Mouse (Mus musculus): Measurements from ENCODE around the gene Ghr. TPM values are rescaled to one million over a fixed set of nuclear protein-coding genes. Genes with fewer than 3 reads are reported as not detected.

Gene Ghr
- polyA plus RNA-seq, 1 experiment from 2014 or later = 5.9 TPM

DNA sequence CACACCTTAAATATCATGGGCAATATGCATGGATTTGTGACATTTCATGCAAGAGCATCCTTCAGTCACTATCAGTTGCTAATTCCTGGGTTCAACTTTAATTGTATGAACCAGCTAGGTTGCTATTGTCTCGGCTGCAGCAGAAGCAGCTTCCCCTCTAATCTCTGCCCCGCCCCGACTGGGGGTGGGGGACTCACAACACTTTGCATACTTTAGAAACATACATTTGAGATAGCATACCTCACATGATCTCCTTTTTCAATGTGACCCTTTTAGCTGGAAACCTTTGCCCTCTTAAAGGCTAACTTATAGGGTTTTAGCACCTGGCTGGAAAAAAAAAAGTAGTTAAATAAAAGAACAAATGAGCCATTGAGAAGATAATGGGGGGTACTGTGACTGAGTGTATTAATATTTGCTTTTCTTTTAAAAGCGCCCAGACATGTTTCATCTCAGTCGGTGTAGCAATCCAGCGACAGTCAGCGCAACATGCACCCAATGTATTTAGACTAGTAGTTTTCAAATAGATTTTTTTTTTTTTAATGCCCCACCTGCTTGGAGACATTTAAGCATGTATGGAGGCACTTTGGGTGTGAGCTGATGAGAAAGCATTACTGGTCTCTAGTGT lies 137.9 kb downstream of the Ghr start:
- H3K4me2 ChIP-seq (ENCODE audit: low read length) = no peak overlapping the region
- DNase-seq (ENCODE audit: low spot score) (no peak), ATAC-seq (no peak)
- H3K4me3 ChIP-seq (ENCODE audit: low read depth, low read length) = no peak overlapping the region
- no peak overlapping the region for H3K9ac ChIP-seq (ENCODE audit: low read length)
- H3K9me3 ChIP-seq (replicated peaks; ENCODE audit: control insufficient read depth, low read length) = no peaks in the 10 kb centered on the region
- H3K27me3 ChIP-seq (replicated peaks; ENCODE audit: control insufficient read depth, insufficient read depth, low read length) = no peaks in the 10 kb centered on the region
- H3K36me3 ChIP-seq (ENCODE audit: control insufficient read depth, insufficient read depth, low read length) = no peaks in the 10 kb centered on the region
- H3K27ac ChIP-seq (ENCODE audit: low read depth, low read length) = no peak overlapping the region
- WGBS = 79% methylated on average over 7 of the region's 7 CpGs
- H3K4me1 ChIP-seq (ENCODE audit: control insufficient read depth, insufficient read depth, low read length) = no peaks in the 10 kb centered on the region

DNA sequence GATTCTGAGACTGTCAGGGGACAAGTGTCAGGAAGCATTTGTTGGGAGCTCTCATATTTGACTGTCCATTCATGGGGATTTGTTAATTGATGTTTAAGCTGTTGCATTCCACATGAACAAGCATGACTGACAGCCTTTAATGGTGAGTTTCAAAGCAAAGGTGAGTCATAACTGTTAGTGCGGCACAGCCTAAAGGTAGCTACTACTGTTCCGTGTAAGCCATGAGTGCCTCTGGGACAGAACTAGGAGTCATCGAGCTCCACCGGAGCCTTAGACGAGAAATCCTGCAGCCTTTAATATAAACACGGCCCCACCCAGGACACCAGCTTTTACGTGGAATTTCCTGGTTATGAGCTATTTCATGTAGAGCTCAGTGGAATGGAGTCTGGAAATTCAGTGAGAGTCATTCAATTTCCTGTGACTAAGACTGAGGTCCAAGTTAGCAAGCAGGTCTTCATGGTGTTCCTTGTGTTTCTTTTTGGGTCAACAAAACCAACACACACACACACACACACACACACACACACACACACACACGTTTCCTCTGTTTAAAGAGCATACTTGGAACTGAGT lies 138.8 kb downstream of the Ghr start:
- 84% methylated on average over 8 of the region's 8 CpGs for WGBS
- ATAC-seq (no peak), DNase-seq (ENCODE audit: low spot score) (no peak)
- no peak overlapping the region for H3K4me3 ChIP-seq (ENCODE audit: low read depth, low read length)
- no peaks in the 10 kb centered on the region for H3K4me1 ChIP-seq (ENCODE audit: control insufficient read depth, insufficient read depth, low read length)
- H3K9ac ChIP-seq (ENCODE audit: low read length) = no peak overlapping the region
- no peak overlapping the region for H3K4me2 ChIP-seq (ENCODE audit: low read length)
- no peaks in the 10 kb centered on the region for H3K27me3 ChIP-seq (replicated peaks; ENCODE audit: control insufficient read depth, insufficient read depth, low read length)
- H3K27ac ChIP-seq (ENCODE audit: low read depth, low read length) = no peak overlapping the region
- H3K36me3 ChIP-seq (ENCODE audit: control insufficient read depth, insufficient read depth, low read length) = no peaks in the 10 kb centered on the region
- no peaks in the 10 kb centered on the region for H3K9me3 ChIP-seq (replicated peaks; ENCODE audit: control insufficient read depth, low read length)

- 54% methylated on average over 4 of the region's 4 CpGs for WGBS
- H3K4me1 ChIP-seq (ENCODE audit: control insufficient read depth, insufficient read depth, low read length) = no peaks in the 10 kb centered on the region
- H3K9ac ChIP-seq (ENCODE audit: low read length) = no peak overlapping the region
- H3K4me2 ChIP-seq (ENCODE audit: low read length) = no peak overlapping the region
- H3K27me3 ChIP-seq (replicated peaks; ENCODE audit: control insufficient read depth, insufficient read depth, low read length) = no peaks in the 10 kb centered on the region
- ATAC-seq = peak; percentile 48; the same call in 1 of the 2 replicates
- DNase-seq (ENCODE audit: low spot score) = peak; percentile 34
- H3K9me3 ChIP-seq (replicated peaks; ENCODE audit: control insufficient read depth, low read length) = no peaks in the 10 kb centered on the region
- no peaks in the 10 kb centered on the region for H3K36me3 ChIP-seq (ENCODE audit: control insufficient read depth, insufficient read depth, low read length)
- H3K4me3 ChIP-seq (ENCODE audit: low read depth, low read length) = no peak overlapping the region
- H3K27ac ChIP-seq (ENCODE audit: low read depth, low read length) = no peak overlapping the region
These were observed 141.6 kb downstream of the Ghr start for GRCm38 (mm10) chr15:3441506-3442286.

GRCm38 (mm10) chr15:3437381-3437780 lies 145.9 kb downstream of the Ghr start:
- no peaks in the 10 kb centered on the region for H3K4me1 ChIP-seq (ENCODE audit: control insufficient read depth, insufficient read depth, low read length)

GRCm38 (mm10) chr15:3435637-3436036 lies 147.7 kb downstream of the Ghr start:
- WGBS = 77% methylated on average over 4 of the region's 4 CpGs
- Histone ChIP-seq H3K9ac (ENCODE audit: low read length) (no peak overlapping the region), H3K4me2 (ENCODE audit: low read length) (no peak overlapping the region), H3K9me3 (replicated peaks; ENCODE audit: control insufficient read depth, low read length) (no peaks in the 10 kb centered on the region), H3K27me3 (replicated peaks; ENCODE audit: control insufficient read depth, insufficient read depth, low read length) (no peaks in the 10 kb centered on the region), H3K27ac (ENCODE audit: low read depth, low read length) (no peak overlapping the region), H3K36me3 (ENCODE audit: control insufficient read depth, insufficient read depth, low read length) (no peaks in the 10 kb centered on the region), H3K4me1 (ENCODE audit: control insufficient read depth, insufficient read depth, low read length) (no peaks in the 10 kb centered on the region), H3K4me3 (ENCODE audit: low read depth, low read length) (no peak overlapping the region)
- DNase-seq (ENCODE audit: low spot score) (no peak), ATAC-seq (no peak)

More at GRCm38 (mm10) chr15:3437381-3437780, 145.9 kb downstream of the Ghr start:
- Histone ChIP-seq H3K4me2 (ENCODE audit: low read length) (no peak overlapping the region), H3K4me3 (ENCODE audit: low read depth, low read length) (no peak overlapping the region), H3K36me3 (ENCODE audit: control insufficient read depth, insufficient read depth, low read length) (no peaks in the 10 kb centered on the region), H3K27ac (ENCODE audit: low read depth, low read length) (no peak overlapping the region), H3K27me3 (replicated peaks; ENCODE audit: control insufficient read depth, insufficient read depth, low read length) (no peaks in the 10 kb centered on the region), H3K9me3 (replicated peaks; ENCODE audit: control insufficient read depth, low read length) (no peaks in the 10 kb centered on the region), H3K9ac (ENCODE audit: low read length) (no peak overlapping the region)
- ATAC-seq = no peak
- WGBS = 76% methylated on average over 3 of the region's 3 CpGs
- no peak for DNase-seq (ENCODE audit: low spot score)

DNA sequence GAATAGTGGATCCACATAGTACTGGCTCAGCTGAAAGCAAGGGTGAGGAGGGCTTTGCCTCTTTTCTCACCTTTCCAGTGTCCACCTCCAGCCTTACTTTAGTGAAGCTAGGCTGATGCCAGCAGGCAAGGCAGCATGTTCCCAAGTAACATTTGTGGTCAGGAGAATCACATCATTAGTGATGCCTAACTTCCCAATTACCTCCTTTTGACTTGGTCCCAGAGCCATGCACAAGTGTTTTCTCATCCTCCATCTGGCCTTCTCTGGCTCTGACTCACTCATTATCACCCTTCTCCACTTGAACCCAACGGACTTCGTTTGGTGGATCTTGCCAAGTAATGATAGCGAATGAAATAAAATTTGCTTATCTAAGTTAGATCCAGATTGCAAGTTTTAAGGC lies 148.8 kb downstream of the Ghr start:
- ATAC-seq (no peak), DNase-seq (ENCODE audit: low spot score) (no peak)
- no peaks in the 10 kb centered on the region for H3K36me3 ChIP-seq (ENCODE audit: control insufficient read depth, insufficient read depth, low read length)
- no peak overlapping the region for H3K4me2 ChIP-seq (ENCODE audit: low read length)
- no peaks in the 10 kb centered on the region for H3K4me1 ChIP-seq (ENCODE audit: control insufficient read depth, insufficient read depth, low read length)
- 84% methylated on average over 3 of the region's 3 CpGs for WGBS
- no peak overlapping the region for H3K4me3 ChIP-seq (ENCODE audit: low read depth, low read length)
- H3K27me3 ChIP-seq (replicated peaks; ENCODE audit: control insufficient read depth, insufficient read depth, low read length) = no peaks in the 10 kb centered on the region
- no peaks in the 10 kb centered on the region for H3K9me3 ChIP-seq (replicated peaks; ENCODE audit: control insufficient read depth, low read length)
- H3K27ac ChIP-seq (ENCODE audit: low read depth, low read length) = no peak overlapping the region
- H3K9ac ChIP-seq (ENCODE audit: low read length) = no peak overlapping the region

DNA sequence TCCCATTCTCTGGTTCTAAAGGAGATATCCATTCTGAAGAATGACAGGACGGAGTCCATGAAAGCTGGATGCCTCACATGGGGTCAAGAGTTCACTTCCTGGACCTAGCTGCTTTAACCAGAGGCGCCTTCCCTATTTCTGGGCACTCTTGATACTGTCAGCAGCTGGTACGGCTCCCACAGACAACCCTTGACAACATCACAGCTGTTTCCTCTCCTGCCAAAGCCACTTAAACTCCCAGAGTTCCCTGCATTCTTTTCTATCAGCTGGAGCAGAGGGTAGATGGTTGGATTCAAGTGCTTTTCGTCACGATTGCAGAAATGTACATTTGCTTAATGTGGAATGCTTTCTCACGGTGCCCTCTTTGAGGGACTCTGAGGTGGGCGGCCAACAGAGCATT lies 150.0 kb downstream of the Ghr start:
- H3K4me3 ChIP-seq (ENCODE audit: low read depth, low read length) = no peak overlapping the region
- WGBS = 87% methylated on average over 7 of the region's 7 CpGs
- H3K27me3 ChIP-seq (replicated peaks; ENCODE audit: control insufficient read depth, insufficient read depth, low read length) = no peaks in the 10 kb centered on the region
- DNase-seq (ENCODE audit: low spot score) (no peak), ATAC-seq (no peak)
- H3K36me3 ChIP-seq (ENCODE audit: control insufficient read depth, insufficient read depth, low read length) = no peaks in the 10 kb centered on the region
- no peak overlapping the region for H3K9ac ChIP-seq (ENCODE audit: low read length)
- H3K27ac ChIP-seq (ENCODE audit: low read depth, low read length) = no peak overlapping the region
- no peaks in the 10 kb centered on the region for H3K9me3 ChIP-seq (replicated peaks; ENCODE audit: control insufficient read depth, low read length)
- H3K4me2 ChIP-seq (ENCODE audit: low read length) = no peak overlapping the region
- no peaks in the 10 kb centered on the region for H3K4me1 ChIP-seq (ENCODE audit: control insufficient read depth, insufficient read depth, low read length)

DNA sequence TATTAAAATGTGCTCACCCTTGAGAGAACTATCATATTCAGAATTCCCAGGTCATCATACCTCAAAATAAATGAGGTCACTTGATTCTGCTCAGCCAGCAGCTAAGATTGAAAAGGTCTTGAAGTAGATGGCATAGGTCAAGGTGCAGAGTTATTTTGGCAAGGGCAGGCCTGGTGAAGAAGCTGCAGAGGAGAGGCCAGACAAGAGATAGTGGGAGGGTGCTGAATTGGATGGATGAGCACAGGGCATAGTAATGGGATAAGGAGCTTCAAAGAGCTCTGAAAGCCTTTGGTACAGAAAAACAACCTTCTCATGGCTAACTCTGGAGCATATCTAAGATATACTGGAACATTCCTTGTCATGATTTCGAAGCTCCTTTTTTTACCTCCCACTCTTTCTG lies 150.5 kb downstream of the Ghr start:
- WGBS = 89% methylated on average over 1 of the region's 1 CpGs
- H3K4me3 ChIP-seq (ENCODE audit: low read depth, low read length) = no peak overlapping the region
- H3K9ac ChIP-seq (ENCODE audit: low read length) = no peak overlapping the region
- H3K36me3 ChIP-seq (ENCODE audit: control insufficient read depth, insufficient read depth, low read length) = no peaks in the 10 kb centered on the region
- no peak for DNase-seq (ENCODE audit: low spot score)
- H3K4me2 ChIP-seq (ENCODE audit: low read length) = no peak overlapping the region
- H3K27ac ChIP-seq (ENCODE audit: low read depth, low read length) = no peak overlapping the region
- no peaks in the 10 kb centered on the region for H3K4me1 ChIP-seq (ENCODE audit: control insufficient read depth, insufficient read depth, low read length)
- H3K9me3 ChIP-seq (replicated peaks; ENCODE audit: control insufficient read depth, low read length) = no peaks in the 10 kb centered on the region
- H3K27me3 ChIP-seq (replicated peaks; ENCODE audit: control insufficient read depth, insufficient read depth, low read length) = no peaks in the 10 kb centered on the region
- ATAC-seq = no peak

DNA sequence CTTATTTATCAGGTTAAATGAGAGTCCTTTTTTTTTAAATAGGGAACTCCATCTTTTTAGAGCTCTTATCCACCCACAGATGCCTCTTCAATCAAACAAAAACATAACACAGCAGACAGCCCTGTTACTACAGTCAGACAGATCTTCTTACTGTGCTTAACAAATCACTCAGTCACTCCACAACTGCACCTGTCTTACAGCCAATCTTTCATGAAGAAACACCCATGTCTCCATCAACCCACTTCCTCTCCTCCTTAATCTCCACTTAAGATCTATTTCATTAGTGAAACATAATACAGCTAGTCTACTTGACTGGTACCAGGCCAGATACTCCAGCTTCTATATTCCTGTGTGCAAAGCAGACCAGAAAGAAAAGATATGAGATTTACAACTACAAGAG lies 153.9 kb downstream of the Ghr start:
- no peaks in the 10 kb centered on the region for H3K36me3 ChIP-seq (ENCODE audit: control insufficient read depth, insufficient read depth, low read length)
- H3K9ac ChIP-seq (ENCODE audit: low read length) = no peak overlapping the region
- no peaks in the 10 kb centered on the region for H3K27me3 ChIP-seq (replicated peaks; ENCODE audit: control insufficient read depth, insufficient read depth, low read length)
- H3K4me2 ChIP-seq (ENCODE audit: low read length) = no peak overlapping the region
- no peaks in the 10 kb centered on the region for H3K9me3 ChIP-seq (replicated peaks; ENCODE audit: control insufficient read depth, low read length)
- ATAC-seq (no peak), DNase-seq (ENCODE audit: low spot score) (no peak)
- no peaks in the 10 kb centered on the region for H3K4me1 ChIP-seq (ENCODE audit: control insufficient read depth, insufficient read depth, low read length)
- H3K4me3 ChIP-seq (ENCODE audit: low read depth, low read length) = no peak overlapping the region
- no peak overlapping the region for H3K27ac ChIP-seq (ENCODE audit: low read depth, low read length)

Data from forebrain, embryonic 14.5 days (tissue).